Mouse (Mus musculus) bone marrow macrophage, adult 2 months (primary cell): ENCODE results near the gene Ttbk1.

ENCODE experiments used
- CTCF ChIP-seq: IDR thresholded peaks from 2 replicates; pipeline ENCODE4 v1.5.1; 2012; ENCODE audit warnings: low read depth, mild to moderate bottlenecking, low read length, moderate library complexity
- POLR2A ChIP-seq: IDR thresholded peaks from 2 replicates; pipeline ENCODE4 v1.6.1; 2012; ENCODE audit warnings: mild to moderate bottlenecking, low read depth, low read length, borderline replicate concordance

DNA sequence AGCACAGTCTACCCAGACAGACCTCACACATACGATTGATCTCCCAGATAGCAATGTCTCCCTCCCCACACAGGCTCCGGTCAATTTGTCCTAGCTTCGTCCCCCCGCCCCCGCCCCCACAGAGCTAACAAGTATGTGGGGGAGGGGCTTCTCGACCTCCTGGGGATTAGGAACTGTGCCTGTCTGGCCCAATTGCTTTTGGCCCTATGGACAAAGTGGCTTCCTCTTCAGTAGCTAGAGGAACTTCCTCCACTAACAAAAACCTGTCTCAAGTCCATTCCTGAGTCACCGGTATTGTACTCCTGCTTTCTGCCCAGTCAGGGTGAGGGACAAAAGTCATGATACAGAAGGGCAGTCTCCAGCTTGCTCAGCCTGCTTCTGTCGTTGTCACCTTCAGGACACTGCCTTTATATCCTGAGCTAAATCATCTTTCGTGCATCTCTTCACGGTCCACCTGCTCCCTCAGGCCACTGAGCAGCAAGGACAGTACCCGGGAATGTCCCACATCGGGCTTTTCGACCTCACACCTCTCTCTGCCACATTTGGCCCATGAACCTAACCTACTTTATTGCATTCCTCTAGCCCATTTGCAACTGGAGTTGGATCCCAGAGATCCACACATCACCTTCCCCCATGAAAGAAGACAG is 34.0 kb downstream of the Ttbk1 start:
- no peak for TF ChIP-seq CTCF
- TF ChIP-seq POLR2A: no peak
